Mouse (Mus musculus) E14TG2a.4 (cell line): ENCODE data around the gene Gm8237.
"Not testable (repeated sequence)": the region's sequence is repeated elsewhere in the genome, so short reads cannot be mapped to it uniquely, and the experiment has no call there.

Experiments used
- CTCF ChIP-seq: conservative IDR thresholded peaks from 2 replicates; pipeline ENCODE4 v1.5.1; 2014; ENCODE audit warnings: low read length
- NANOG ChIP-seq: IDR thresholded peaks from 2 replicates; pipeline ENCODE4 v1.6.1; 2014; ENCODE audit warnings: borderline replicate concordance, low read length, mixed read lengths

- not testable (repeated sequence) for TF ChIP-seq CTCF, NANOG
These were observed 67.4 kb downstream of the Gm8237 start for GRCm38 (mm10) chr14:5812699-5813356.
